Mouse (Mus musculus) CH12.LX (cell line): ENCODE results near the gene E030030I06Rik.
"Not testable (repeated sequence)": the region's sequence is repeated elsewhere in the genome, so short reads cannot be mapped to it uniquely, and the experiment has no call there.

Experiments used
- BHLHE40 ChIP-seq: IDR thresholded peaks from 2 replicates; pipeline ENCODE4 v1.6.1; 2011; ENCODE audit warnings: mild to moderate bottlenecking, low read depth, low read length, improper control_type of control experiment
- CTCF ChIP-seq, 2 experiments: IDR thresholded peaks in 1 of 2; conservative IDR thresholded peaks in 1 of 2; 2 replicates each; pipeline ENCODE4 v1.5.1; 2011 to 2012; ENCODE audit warnings: low read depth in 2 of 2, low read length in 2 of 2, improper control_type of control experiment in 1 of 2, inconsistent platforms in 1 of 2, mild to moderate bottlenecking in 1 of 2, moderate library complexity in 1 of 2
- E2F4 ChIP-seq: IDR thresholded peaks from 2 replicates; pipeline ENCODE4 v1.6.1; 2011; ENCODE audit warnings: low read depth, low read length, improper control_type of control experiment; ENCODE audit not compliant: insufficient replicate concordance
- EP300 ChIP-seq: IDR thresholded peaks from 2 replicates; pipeline ENCODE4 v1.6.1; 2011; ENCODE audit warnings: low read length, improper control_type of control experiment
- HCFC1 ChIP-seq: IDR thresholded peaks from 2 replicates; pipeline ENCODE4 v1.6.1; 2012; ENCODE audit warnings: low read depth, mild to moderate bottlenecking, inconsistent platforms, low read length, improper control_type of control experiment
- JUND ChIP-seq: conservative IDR thresholded peaks from 2 replicates; pipeline ENCODE4 v1.6.1; 2011; ENCODE audit warnings: low read depth, low read length, improper control_type of control experiment
- MAZ ChIP-seq: IDR thresholded peaks from 2 replicates; pipeline ENCODE4 v1.6.1; 2012; ENCODE audit warnings: low read depth, mild to moderate bottlenecking, inconsistent platforms, low read length, improper control_type of control experiment, moderate library complexity
- MYC ChIP-seq: IDR thresholded peaks from 2 replicates; pipeline ENCODE4 v1.6.1; 2011; ENCODE audit warnings: low read depth, mild to moderate bottlenecking, improper control_type of control experiment, low read length
- POLR2A ChIP-seq: IDR thresholded peaks from 2 replicates; pipeline ENCODE4 v1.6.1; 2011; ENCODE audit warnings: low read depth, mild to moderate bottlenecking, improper control_type of control experiment, low read length
- ZC3H11A ChIP-seq: IDR thresholded peaks from 2 replicates; pipeline ENCODE4 v1.6.1; 2012; ENCODE audit warnings: low read depth, mild to moderate bottlenecking, inconsistent platforms, low read length, improper control_type of control experiment

DNA sequence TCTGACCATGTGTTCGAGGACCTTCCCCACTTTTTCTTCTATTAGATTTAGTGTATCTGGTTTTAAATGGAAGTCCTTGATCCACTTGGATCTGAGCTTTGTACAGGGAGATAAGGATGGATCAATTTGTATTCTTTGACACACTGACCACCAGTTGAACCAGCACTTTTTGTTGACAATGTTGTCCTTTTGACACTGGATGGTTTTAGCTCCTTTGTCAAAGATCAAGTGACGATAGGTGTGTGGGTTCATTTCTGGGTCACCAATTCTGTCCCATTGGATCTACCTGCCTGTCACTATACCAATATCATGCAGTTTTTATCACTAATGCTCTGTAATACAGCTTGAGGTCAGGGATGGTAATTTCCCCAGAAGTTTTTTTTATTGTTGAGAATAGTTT lies 27.4 kb upstream of the E030030I06Rik start:
- not testable (repeated sequence) for TF ChIP-seq HCFC1; MYC; MAZ; E2F4; POLR2A; CTCF (conservative IDR thresholded peaks at IDR 0.05 in 1 of 2, IDR thresholded peaks at IDR 0.05 in 1 of 2; ENCODE audit: low read depth in 2 of 2, low read length in 2 of 2); EP300; BHLHE40; ZC3H11A; JUND
